Mouse (Mus musculus) embryonic facial prominence, embryonic 10.5 days (tissue): ENCODE data around the gene Bmpr1a. TPM values are rescaled to one million over a fixed set of nuclear protein-coding genes. Genes with fewer than 3 reads are reported as not detected.
"Not testable (repeated sequence)": the region's sequence is repeated elsewhere in the genome, so short reads cannot be mapped to it uniquely, and the experiment has no call there.

Experiments used
- DNase-seq: peaks from one replicate; pipeline ENCODE4 v3.0.0-alpha.2; 2017; ENCODE audit warnings: low spot score
- H3K27ac ChIP-seq: fragments of 300-500 bp; sonication (generic); replicated peaks from 2 replicates; pipeline ENCODE4 v1.5.1; 2016; ENCODE audit warnings: mild to moderate bottlenecking
- H3K27me3 ChIP-seq: fragments of 300-500 bp; sonication (generic); replicated peaks from 2 replicates; pipeline ENCODE4 v1.6.1; 2016; ENCODE audit warnings: low read depth, mild to moderate bottlenecking; ENCODE audit not compliant: poor library complexity, severe bottlenecking
- H3K36me3 ChIP-seq: fragments of 300-500 bp; sonication (generic); replicated peaks from 2 replicates; pipeline ENCODE4 v1.6.1; 2016; ENCODE audit warnings: mild to moderate bottlenecking, moderate library complexity
- H3K4me1 ChIP-seq: fragments of 300-500 bp; sonication (generic); 2 replicates; pipeline ENCODE4 v1.6.1; 2016
- H3K4me3 ChIP-seq: fragments of 300-500 bp; sonication (generic); 2 replicates; pipeline ENCODE4 v1.5.1; 2016; ENCODE audit warnings: mild to moderate bottlenecking, moderate library complexity
- H3K9me3 ChIP-seq: fragments of 300-500 bp; sonication (generic); 2 replicates; pipeline ENCODE4 v1.6.1; 2016; ENCODE audit warnings: mild to moderate bottlenecking
- WGBS: fragments of 180-500 bp; shearing (Covaris S2); methylation state at CpG from one replicate; pipeline ENCODE4 v1.1.7; 2016; 5-methylcytosine and 5-hydroxymethylcytosine counted together
- polyA plus RNA-seq: library from polyadenylated mRNA; unstranded; fragments of >200 nt; fragmentation: Nextera tagmentation; extraction: Ambion mirVana; gene quantifications from 2 replicates; pipeline ENCODE4 v1.2.1, GENCODE M21; 2016

Bmpr1a gene
- polyA plus RNA-seq, 1 experiment from 2014 or later, result 52.8 TPM

DNA sequence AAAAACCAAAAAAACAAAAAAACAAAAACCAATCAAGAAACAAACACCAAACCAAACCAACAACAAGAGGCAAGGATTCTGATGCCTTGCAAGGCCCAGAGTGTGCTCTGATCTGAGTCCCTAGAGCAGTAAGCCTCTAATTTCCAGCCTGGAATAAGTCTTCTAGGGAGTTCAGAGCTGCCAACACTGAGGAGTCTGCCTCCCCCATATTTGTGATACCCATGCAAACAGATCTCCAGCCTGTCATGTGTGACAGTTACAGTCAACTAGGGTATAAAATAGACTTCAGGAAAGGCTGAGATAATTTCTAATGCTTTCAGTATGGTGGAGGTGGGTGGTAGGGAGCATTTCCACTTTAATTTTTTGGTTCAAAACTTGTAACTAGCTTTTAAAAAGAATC, 58.2 kb downstream of the Bmpr1a start:
- no peak for DNase-seq
- Histone ChIP-seq H3K27ac (no peak overlapping the region), H3K4me1 (peaks cover 6% of the 10 kb centered on the region), H3K36me3 (peaks cover 83% of the 10 kb centered on the region), H3K27me3 (no peaks in the 10 kb centered on the region), H3K4me3 (no peak overlapping the region), H3K9me3 (0 out of 2 replicates have a peak, but pooled peaks cover 2% of the 10 kb centered on the region)

DNA sequence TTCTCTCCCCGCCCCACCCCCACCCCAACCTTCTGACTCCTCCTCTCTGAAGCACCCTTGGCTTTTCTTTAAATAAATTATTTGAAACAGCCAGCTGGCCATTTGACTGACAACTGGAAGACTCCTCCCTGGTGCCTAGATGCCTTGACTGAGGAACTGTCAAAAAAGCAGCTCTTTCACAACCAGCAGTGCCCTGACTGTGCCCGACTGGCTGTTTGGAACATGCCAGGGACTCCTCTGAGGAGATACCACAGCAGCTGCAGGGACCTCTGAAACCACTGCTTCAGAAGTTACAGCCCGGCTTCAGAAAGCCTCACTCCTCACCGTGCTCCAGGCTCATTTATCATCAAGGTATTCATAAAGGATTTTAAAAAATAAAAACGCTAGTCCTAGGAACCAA, 58.8 kb downstream of the Bmpr1a start:
- Histone ChIP-seq H3K9me3 (0 out of 2 replicates have a peak, but pooled peaks cover 2% of the 10 kb centered on the region), H3K4me3 (no peak overlapping the region), H3K27me3 (no peaks in the 10 kb centered on the region), H3K4me1 (peaks cover under 1% of the 10 kb centered on the region), H3K27ac (no peak overlapping the region), H3K36me3 (peaks cover 89% of the 10 kb centered on the region)
- no peak for DNase-seq
- WGBS, result 90% methylated on average over 5 of the region's 5 CpGs

DNA sequence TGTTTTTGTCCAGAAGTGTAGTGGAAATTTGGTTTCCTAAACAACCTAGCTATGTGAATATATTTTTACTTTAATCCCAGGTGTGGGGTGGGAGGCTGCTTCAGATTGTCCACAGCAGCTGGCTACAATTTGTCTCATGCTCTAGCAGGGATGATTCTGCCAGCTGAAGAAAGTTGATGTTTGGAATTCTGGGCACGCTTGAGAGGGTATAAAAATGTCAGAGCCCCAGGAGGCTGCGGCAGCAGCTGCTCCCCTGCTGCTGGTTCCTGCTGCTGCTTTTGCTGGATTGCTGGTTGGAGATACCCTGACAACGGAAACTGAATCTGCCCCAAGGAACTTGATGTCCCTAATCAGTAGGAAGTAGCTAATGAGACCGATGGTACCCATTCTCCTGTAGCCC, 60.6 kb downstream of the Bmpr1a start:
- Histone ChIP-seq H3K27ac (no peak overlapping the region), H3K9me3 (0 out of 2 replicates have a peak, but pooled peaks cover 2% of the 10 kb centered on the region), H3K4me3 (no peak overlapping the region), H3K4me1 (no peaks in the 10 kb centered on the region), H3K36me3 (peaks cover 91% of the 10 kb centered on the region), H3K27me3 (no peaks in the 10 kb centered on the region)
- WGBS, result 82% methylated on average over 4 of the region's 4 CpGs
- no peak for DNase-seq

DNA sequence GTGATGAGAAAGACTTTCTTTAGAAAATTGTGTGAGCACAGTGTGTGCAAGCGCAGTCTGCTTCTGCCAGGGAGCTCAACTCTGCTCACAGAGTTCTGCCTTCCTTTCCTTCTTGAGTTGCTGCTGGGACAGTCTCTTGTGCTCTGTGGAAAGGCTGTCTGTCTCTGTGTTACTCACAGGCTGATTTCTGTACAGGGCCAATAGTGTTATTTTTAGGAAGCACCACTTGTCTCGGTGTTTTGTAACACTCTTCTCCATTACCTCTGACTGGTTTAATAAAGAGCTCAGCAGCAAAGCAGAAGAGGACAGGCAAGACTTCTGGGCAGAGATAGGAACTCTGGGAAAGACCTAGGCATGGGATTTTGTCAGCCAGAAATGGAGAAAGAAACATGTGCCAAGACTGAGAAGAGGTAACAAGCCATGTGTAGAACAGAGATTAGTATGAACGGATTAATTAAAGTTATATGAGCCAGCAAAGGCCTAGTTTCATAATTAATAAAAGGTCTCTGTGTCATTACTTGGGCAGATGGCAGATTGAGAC, 62.5 kb downstream of the Bmpr1a start:
- no peaks in the 10 kb centered on the region for H3K9me3 ChIP-seq
- peaks cover 88% of the 10 kb centered on the region for H3K36me3 ChIP-seq
- DNase-seq, result no peak

DNA sequence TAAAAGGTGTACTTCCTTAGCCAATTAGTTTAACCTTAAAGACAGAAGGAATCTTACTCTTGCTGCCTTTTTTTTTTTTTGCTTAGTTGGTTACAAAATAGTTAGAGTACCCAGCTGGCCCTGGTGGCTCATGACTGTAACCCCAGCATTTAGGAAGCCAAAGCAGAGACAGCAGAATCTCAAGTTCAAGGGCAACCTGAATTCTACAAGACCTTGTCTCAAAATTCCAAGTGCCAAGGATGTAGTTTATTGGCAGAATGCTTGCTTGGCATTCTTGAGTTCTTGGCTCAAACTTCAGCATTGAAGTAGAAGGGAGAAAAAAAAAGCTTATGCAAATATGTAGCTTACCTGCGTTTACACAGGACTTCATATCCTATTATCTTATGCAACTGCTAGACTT, 74.1 kb downstream of the Bmpr1a start:
- Histone ChIP-seq H3K4me1 (no peaks in the 10 kb centered on the region), H3K27me3 (no peaks in the 10 kb centered on the region), H3K27ac (no peak overlapping the region), H3K9me3 (no peaks in the 10 kb centered on the region), H3K4me3 (no peak overlapping the region), H3K36me3 (peaks cover 99% of the 10 kb centered on the region)
- 88% methylated on average over 1 of the region's 1 CpGs for WGBS
- DNase-seq, result no peak

More for the DNA sequence above, 62.5 kb downstream of the Bmpr1a start:
- Histone ChIP-seq H3K27me3 (no peaks in the 10 kb centered on the region), H3K4me1 (no peaks in the 10 kb centered on the region), H3K4me3 (no peak overlapping the region), H3K27ac (no peak overlapping the region)
- 92% methylated on average over 3 of the region's 3 CpGs for WGBS

DNA sequence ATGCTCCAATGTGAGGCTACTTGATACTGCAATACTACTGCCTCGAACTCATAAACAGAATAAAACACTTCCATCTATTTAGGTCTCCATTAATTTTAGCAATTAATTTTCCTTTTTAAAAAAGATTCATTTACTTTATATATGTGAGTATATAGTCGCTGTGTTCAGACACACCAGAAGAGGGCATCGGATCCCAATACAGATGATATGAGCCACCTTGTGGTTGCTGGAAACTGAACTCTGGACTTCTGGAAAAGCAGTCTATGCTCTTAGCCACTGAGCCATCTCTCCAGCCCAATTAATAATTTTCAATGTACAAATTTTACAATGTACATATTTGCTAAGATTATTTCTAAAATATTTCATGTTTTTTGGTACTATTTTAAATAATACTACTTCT, 74.9 kb downstream of the Bmpr1a start:
- Histone ChIP-seq H3K4me3 (no peak overlapping the region), H3K27ac (no peak overlapping the region), H3K27me3 (no peaks in the 10 kb centered on the region), H3K4me1 (no peaks in the 10 kb centered on the region), H3K9me3 (no peaks in the 10 kb centered on the region), H3K36me3 (peaks cover 99% of the 10 kb centered on the region)
- DNase-seq, result no peak
- 91% methylated on average over 3 of the region's 3 CpGs for WGBS

DNA sequence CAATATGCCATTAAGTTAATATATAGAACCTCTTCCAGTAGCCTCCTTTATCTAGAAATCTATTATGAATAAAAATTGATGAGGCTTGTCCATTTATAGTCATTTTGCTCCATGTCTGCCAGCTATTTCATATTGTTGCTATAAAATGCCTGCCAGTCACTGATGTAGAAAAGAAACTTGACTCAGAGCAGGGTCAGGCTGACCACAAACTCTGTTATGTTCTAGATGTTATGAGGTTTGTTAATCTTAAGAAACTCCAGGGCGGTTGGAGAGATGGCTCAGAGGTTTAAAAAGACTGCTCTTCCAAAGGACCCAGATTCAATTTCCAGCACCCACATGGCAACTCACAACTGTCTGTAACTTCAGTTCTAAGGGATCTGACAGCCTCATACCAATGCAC, 82.1 kb downstream of the Bmpr1a start:
- Histone ChIP-seq H3K9me3 (no peaks in the 10 kb centered on the region), H3K27ac (no peak overlapping the region), H3K4me3 (no peak overlapping the region), H3K36me3 (peaks cover 95% of the 10 kb centered on the region), H3K4me1 (no peaks in the 10 kb centered on the region), H3K27me3 (no peaks in the 10 kb centered on the region)
- 88% methylated on average over 1 of the region's 1 CpGs for WGBS
- no peak for DNase-seq

DNA sequence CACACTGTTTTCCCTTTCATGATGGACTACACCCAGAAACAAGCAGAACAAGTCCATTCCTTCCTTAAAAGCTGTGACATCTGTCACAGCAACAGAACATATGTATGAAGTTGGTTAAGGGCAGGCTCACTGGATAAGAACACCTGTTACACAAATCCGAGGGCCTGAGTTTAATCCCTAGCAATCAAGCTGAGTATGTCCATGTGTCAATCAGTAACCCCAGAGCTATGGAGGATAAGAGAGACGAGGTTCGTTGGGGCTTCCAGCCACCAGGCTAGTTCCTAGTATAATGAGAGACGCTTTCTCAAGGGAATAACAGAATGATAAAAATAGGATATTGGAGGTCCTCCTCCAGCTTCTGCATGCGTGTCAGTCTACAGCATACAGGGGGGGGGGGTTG, 85.6 kb downstream of the Bmpr1a start:
- 84% methylated on average over 5 of the region's 5 CpGs for WGBS
- DNase-seq, result no peak

DNA sequence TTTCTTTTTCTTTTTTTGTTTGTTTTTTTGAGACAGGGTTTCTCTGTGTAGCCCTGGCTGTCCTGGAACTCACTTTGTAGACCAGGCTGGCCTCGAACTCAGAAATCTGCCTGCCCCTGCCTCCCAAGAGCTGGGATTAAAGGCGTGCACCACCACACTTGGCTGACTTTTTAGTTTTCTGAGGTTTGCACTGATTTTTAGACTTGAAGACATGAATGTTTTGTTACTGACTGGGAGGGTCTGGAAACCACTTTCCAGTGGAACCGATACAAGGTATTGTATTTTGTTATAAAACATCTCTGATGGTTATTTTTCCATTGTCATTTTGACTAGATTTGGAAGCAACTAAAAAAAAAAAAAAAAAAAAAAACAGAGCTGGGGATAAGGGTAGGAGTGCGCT, 86.2 kb downstream of the Bmpr1a start:
- not testable (repeated sequence) for H3K9me3 ChIP-seq, H3K27me3 ChIP-seq, H3K27ac ChIP-seq, H3K4me3 ChIP-seq, H3K4me1 ChIP-seq, DNase-seq
- H3K36me3 ChIP-seq, result peaks cover 95% of the 10 kb centered on the region
- 95% methylated on average over 4 of the region's 4 CpGs for WGBS

More for the DNA sequence above, 85.6 kb downstream of the Bmpr1a start:
- Histone ChIP-seq H3K9me3 (no peaks in the 10 kb centered on the region), H3K27me3 (no peaks in the 10 kb centered on the region), H3K36me3 (peaks cover 95% of the 10 kb centered on the region), H3K4me1 (no peaks in the 10 kb centered on the region), H3K27ac (no peak overlapping the region), H3K4me3 (no peak overlapping the region)

DNA sequence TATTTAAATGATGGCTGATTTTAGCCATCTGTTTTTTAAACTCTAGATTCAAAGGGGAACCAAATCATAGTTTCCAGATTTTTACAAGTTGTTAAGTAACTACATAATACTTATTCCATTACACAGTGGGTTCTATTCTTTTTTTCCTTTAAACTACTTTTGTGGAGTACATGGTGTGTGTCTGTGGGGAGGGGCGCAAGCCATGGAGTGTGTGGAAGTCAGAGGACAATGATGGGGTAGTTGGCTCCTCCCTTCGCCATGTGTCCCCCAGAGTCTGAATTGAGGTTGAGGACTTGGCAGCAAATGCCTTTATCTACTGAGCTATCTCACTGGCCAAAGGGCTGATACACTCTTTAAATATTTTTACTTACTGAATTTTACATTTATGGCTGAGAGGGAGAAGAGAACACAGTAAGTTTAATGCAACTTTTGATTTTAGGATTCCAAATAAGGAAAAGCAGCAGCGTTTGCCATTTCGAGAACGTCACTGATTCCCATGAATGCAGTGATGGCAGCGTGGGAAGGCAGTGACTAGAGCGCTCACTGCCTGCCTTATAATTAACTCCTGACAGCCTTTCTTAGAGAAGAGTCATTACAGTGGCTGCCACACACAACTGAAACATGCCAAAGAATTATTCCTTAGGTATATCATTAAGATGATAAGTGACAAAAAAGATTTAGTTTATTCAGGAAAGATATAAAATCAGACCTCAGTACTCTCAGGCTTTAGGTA, 90.8 kb downstream of the Bmpr1a start:
- Histone ChIP-seq H3K9me3 (no peaks in the 10 kb centered on the region), H3K27ac (no peak overlapping the region), H3K4me3 (no peak overlapping the region), H3K4me1 (no peaks in the 10 kb centered on the region), H3K27me3 (no peaks in the 10 kb centered on the region), H3K36me3 (peaks cover 96% of the 10 kb centered on the region)
- no peak for DNase-seq
- 95% methylated on average over 7 of the region's 7 CpGs for WGBS

DNA sequence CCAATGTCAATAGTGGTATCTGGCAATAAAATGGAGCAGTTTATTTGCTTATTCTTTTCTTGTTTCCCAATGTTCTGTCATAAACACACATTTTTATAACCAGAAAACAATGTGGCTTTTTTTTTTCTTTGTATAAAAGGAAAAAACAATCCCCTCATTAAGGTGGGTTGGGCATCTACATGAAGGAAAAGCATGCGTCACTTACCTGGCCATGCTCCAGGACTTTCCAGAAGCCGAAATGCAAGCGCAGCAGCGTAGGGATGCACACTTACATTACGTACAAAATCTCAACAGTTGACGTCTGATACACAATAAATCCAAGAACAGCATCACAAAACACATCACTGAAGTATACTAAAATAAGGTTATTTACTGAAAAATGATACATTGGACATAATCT, 92.4 kb downstream of the Bmpr1a start:
- H3K9me3 ChIP-seq, result no peaks in the 10 kb centered on the region
- no peak overlapping the region for H3K4me3 ChIP-seq
- H3K27ac ChIP-seq, result no peak overlapping the region
- H3K36me3 ChIP-seq, result peaks cover 100% of the 10 kb centered on the region
- DNase-seq, result no peak
- H3K4me1 ChIP-seq, result no peaks in the 10 kb centered on the region
- no peaks in the 10 kb centered on the region for H3K27me3 ChIP-seq
- WGBS, result 95% methylated on average over 6 of the region's 6 CpGs

DNA sequence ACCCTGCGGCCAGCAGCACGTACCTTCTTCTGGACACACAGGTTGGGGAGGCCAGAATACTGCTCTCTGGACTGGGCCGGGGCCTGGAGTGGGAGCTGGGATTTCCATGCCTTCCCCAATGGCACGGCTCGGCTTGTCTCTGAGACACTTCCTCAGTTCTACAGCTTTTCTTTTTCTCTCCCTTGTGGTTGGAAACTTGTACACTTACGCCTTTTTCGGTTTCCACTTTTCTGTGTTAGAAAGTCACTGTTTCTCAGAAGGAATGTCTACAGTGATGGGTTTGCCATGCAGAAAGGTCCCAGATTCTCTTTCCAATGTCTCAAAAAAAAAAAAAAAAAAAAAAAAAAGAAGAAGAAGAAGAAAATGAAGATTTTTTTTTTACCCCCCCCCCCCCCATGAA, 99.7 kb downstream of the Bmpr1a start:
- peaks cover 92% of the 10 kb centered on the region for H3K36me3 ChIP-seq
- no peak overlapping the region for H3K27ac ChIP-seq
- H3K9me3 ChIP-seq, result no peaks in the 10 kb centered on the region
- no peaks in the 10 kb centered on the region for H3K27me3 ChIP-seq
- no peak for DNase-seq
- no peaks in the 10 kb centered on the region for H3K4me1 ChIP-seq
- WGBS, result 96% methylated on average over 7 of the region's 7 CpGs
- no peak overlapping the region for H3K4me3 ChIP-seq

DNA sequence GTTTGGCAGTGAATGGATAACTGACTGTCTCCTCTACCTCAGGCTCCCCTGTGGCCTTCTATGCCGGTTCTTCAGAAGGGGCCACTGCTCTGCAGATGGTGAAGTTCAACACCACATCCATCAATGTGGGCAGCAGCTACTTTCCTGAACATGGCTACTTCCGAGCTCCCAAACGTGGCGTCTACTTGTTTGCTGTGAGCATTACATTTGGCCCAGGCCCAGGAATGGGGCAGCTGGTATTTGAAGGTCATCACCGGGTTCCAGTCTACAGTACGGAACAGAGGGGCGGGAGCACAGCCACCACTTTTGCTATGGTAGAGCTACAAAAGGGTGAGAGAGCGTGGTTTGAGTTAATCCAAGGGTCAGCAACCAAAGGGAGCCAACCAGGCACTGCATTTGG, 100.3 kb downstream of the Bmpr1a start:
- 93% methylated on average over 8 of the region's 8 CpGs for WGBS

More for the DNA sequence above, 100.3 kb downstream of the Bmpr1a start:
- H3K36me3 ChIP-seq, result peaks cover 92% of the 10 kb centered on the region
- no peaks in the 10 kb centered on the region for H3K4me1 ChIP-seq
- no peaks in the 10 kb centered on the region for H3K9me3 ChIP-seq
- H3K27ac ChIP-seq, result no peak overlapping the region
- no peak for DNase-seq
- H3K4me3 ChIP-seq, result no peak overlapping the region
- H3K27me3 ChIP-seq, result no peaks in the 10 kb centered on the region
